ENCODE assay signal across 8 mouse cellular contexts in the genomic region with DNA sequence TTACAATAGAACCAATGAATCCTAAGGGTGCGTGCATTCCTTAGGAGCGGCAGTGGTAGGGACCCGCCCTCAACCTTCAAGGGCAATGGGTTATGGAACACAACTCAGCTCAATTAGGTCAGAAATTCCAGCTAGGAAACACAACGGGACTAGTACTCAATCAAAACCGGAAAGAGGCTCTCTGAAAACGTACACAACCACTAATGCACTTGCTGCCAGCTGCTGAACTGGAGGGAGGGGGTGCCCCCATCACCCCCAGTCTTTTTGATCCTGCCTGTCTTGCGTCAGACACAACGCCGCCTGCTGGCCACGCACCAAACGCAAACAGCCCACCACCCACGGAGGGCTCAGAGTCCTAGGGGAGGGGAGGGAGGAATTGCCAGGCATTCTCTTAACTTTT. TPM values are rescaled to one million over a fixed set of nuclear protein-coding genes. Genes with fewer than 3 reads are reported as not detected.
DNase-seq lines count a peak whose midpoint lies in the region; ATAC-seq and TF ChIP-seq lines count a peak whose summit lies in the region.

No protein-coding gene starts in this region.

- H3K27ac ChIP-seq in limb, embryonic 12.5 days = peak overlapping the region; percentile 95
- H3K27ac ChIP-seq in midbrain, embryonic 15.5 days = peak overlapping the region; percentile 97
- H3K27ac ChIP-seq in stomach, postnatal 0 days (replicated peaks) = 0 out of 2 replicates have a peak overlapping the region, but pooled peaks have one; percentile 35

- DNase-seq in cerebellum, adult 11 months = peak; percentile 14
- DNase-seq in embryo, embryonic 10.5 days (ENCODE audit: low spot score) = peak; percentile 90
- DNase-seq in heart, adult 11 months = peak; percentile 94
- DNase-seq in kidney, adult 11 months = peak; percentile 57
- peak; percentile 75 for DNase-seq in stomach, postnatal 0 days (ENCODE audit: low spot score)

- peak; percentile 78 for TF ChIP-seq CTCF in stomach, postnatal 0 days (IDR thresholded peaks at IDR 0.05; ENCODE audit: low read depth)

- H3K4me2 ChIP-seq in limb, embryonic 12.5 days = peak overlapping the region; percentile 94
- H3K4me2 ChIP-seq in midbrain, embryonic 15.5 days = peak overlapping the region; percentile 76
- H3K4me2 ChIP-seq in stomach, postnatal 0 days (replicated peaks; ENCODE audit: low read depth) = peak overlapping the region; percentile 97

- no peaks in the 10 kb centered on the region for H3K27me3 ChIP-seq in limb, embryonic 12.5 days
- no peaks in the 10 kb centered on the region for H3K27me3 ChIP-seq in midbrain, embryonic 15.5 days (replicated peaks)
- H3K27me3 ChIP-seq in stomach, postnatal 0 days (ENCODE audit: control insufficient read depth, insufficient read depth, low read length) = no peaks in the 10 kb centered on the region

- peaks cover 44% of the 10 kb centered on the region for H3K4me1 ChIP-seq in limb, embryonic 12.5 days (replicated peaks)
- H3K4me1 ChIP-seq in midbrain, embryonic 15.5 days = peaks cover 29% of the 10 kb centered on the region
- H3K4me1 ChIP-seq in stomach, postnatal 0 days (replicated peaks; ENCODE audit: control insufficient read depth, insufficient read depth) = no peaks in the 10 kb centered on the region; the same call in none of the 2 replicates

- WGBS in limb, embryonic 12.5 days = 0% methylated on average over 12 of the region's 12 CpGs
- WGBS in midbrain, embryonic 15.5 days = 1% methylated on average over 12 of the region's 12 CpGs
- WGBS in stomach, postnatal 0 days = under 1% methylated on average over 12 of the region's 12 CpGs

- no peak for ATAC-seq in cerebellum, adult (ENCODE audit: insufficient number of reproducible peaks, low FRiP score, low TSS enrichment)
- 0 out of 2 replicates have a peak, but pooled peaks have one; percentile 6 for ATAC-seq in limb, embryonic 12.5 days (ENCODE audit: insufficient number of reproducible peaks, insufficient read depth, low FRiP score, low TSS enrichment, low read depth)
- peak; percentile 13; the same call in 1 of the 2 replicates for ATAC-seq in midbrain, embryonic 15.5 days (replicated peaks)
- 0 out of 2 replicates have a peak, but pooled peaks have one; percentile 7 for ATAC-seq in stomach, postnatal 0 days (ENCODE audit: low FRiP score, low TSS enrichment)

- H3K9me3 ChIP-seq in limb, embryonic 12.5 days = no peaks in the 10 kb centered on the region
- H3K9me3 ChIP-seq in midbrain, embryonic 15.5 days = no peaks in the 10 kb centered on the region
- no peaks in the 10 kb centered on the region for H3K9me3 ChIP-seq in stomach, postnatal 0 days (ENCODE audit: control insufficient read depth, low read length)

- peak overlapping the region; percentile 87 for H3K9ac ChIP-seq in limb, embryonic 12.5 days (replicated peaks)
- peak overlapping the region; percentile 96 for H3K9ac ChIP-seq in midbrain, embryonic 15.5 days
- no peak overlapping the region for H3K9ac ChIP-seq in stomach, postnatal 0 days (ENCODE audit: low read length)

- H3K4me3 ChIP-seq in limb, embryonic 12.5 days (replicated peaks) = peak overlapping the region; percentile 80
- peak overlapping the region; percentile 88 for H3K4me3 ChIP-seq in midbrain, embryonic 15.5 days
- H3K4me3 ChIP-seq in stomach, postnatal 0 days (ENCODE audit: low read depth, low read length) = peak overlapping the region; percentile 68

- no peak for TF ChIP-seq EP300 in stomach, postnatal 0 days (optimal IDR thresholded peaks at IDR 0.05)

- peaks cover 38% of the 10 kb centered on the region for H3K36me3 ChIP-seq in limb, embryonic 12.5 days
- peaks cover 12% of the 10 kb centered on the region; the same call in 1 of the 2 replicates for H3K36me3 ChIP-seq in midbrain, embryonic 15.5 days (replicated peaks)
- no peaks in the 10 kb centered on the region for H3K36me3 ChIP-seq in stomach, postnatal 0 days (ENCODE audit: control insufficient read depth, insufficient read depth, low read length)

RNA-seq across cellular contexts. Expression of a gene that starts 2.9 kb away (rescaled TPM):
- polyA plus RNA-seq in limb, embryonic 12.5 days (2016; fragmentation: Nextera tagmentation; extraction: Ambion mirVana) = 115 and 129 TPM in 2 replicates
- 57.8 and 64.5 TPM in 2 replicates for polyA plus RNA-seq in midbrain, embryonic 15.5 days (2015; fragmentation: Nextera tagmentation; extraction: Ambion mirVana)
- 14.0 TPM in 2 replicates for polyA plus RNA-seq in stomach, postnatal 0 days (2015; fragmentation: Nextera tagmentation; extraction: Ambion mirVana)

Comparison
In these comparisons a context has a peak if more than half of its experiments do, and no peak if none do; other contexts are left out.
1. DNase-seq: peak in every context shown above with its lines; median percentile 94 in heart, adult 11 months; 90 in embryo, embryonic 10.5 days; 75 in stomach, postnatal 0 days; 57 in kidney, adult 11 months; 14 in cerebellum, adult 11 months.
2. H3K27ac ChIP-seq: peak in every context shown above with its lines; median percentile 97 in midbrain, embryonic 15.5 days; 95 in limb, embryonic 12.5 days; 35 in stomach, postnatal 0 days.